18 mouse cellular contexts compared by ENCODE assay signal in the genomic region with DNA sequence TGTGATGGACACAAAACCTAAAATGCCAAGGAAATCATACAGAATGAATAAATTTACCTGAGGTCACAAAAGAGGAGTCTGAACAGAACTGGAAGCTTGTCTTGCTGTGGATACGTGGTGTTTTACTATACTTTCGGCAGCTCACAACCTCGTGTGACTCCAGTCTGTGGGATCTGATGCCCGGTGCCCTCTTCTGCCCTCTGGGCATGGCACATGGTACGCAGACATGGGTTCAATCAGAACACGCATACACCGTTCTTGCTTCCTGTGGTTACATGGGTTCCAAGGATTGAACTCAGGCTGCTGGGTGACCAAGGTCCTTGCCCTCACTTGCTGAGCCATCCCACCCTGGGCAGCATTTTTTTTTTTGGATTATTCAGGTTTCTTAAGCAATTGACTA. TPM values are rescaled to one million over a fixed set of nuclear protein-coding genes. Genes with fewer than 3 reads are reported as not detected.
"Had no signal": no experiment of that assay in that cellular context is flagged by ENCODE, and none has a peak within 500 bp of the region (broad histone marks: within the 10 kb centered on the region; RNA-seq: fewer than 3 reads in every experiment).

No protein-coding gene starts in this region.

- ATAC-seq: intestine, postnatal 0 days; midbrain, embryonic 15.5 days had no signal

- DNase-seq: kidney, adult 8-10 months; kidney, postnatal 4 days; lung, adult 18-20 months; lung, postnatal 4 days; right cerebral cortex, adult 18-20 months; right cerebral cortex, postnatal 25 days; thymus, adult 2 months; thymus, postnatal 36 days had no signal

RNA-seq across cellular contexts. Expression of a gene that starts 21.8 kb away (rescaled TPM):
- polyA plus RNA-seq: intestine, postnatal 0 days; kidney, embryonic 16.5 days; limb, embryonic 13.5 days; liver, adult 2 months; liver, embryonic 14.5 days; lung, embryonic 16.5 days; midbrain, embryonic 10.5 days; midbrain, embryonic 15.5 days; neural tube, embryonic 13.5 days; small intestine, adult 2 months; thymus, adult 2 months had no signal
